Mouse (Mus musculus) cerebellum, postnatal 25 days (tissue): ENCODE results near the gene Casz1.

ENCODE experiments used
- DNase-seq, 2 experiments: peaks; one replicate each; pipeline ENCODE4 v3.0.0; 2021; ENCODE audit warnings: mixed read lengths in 2 of 2

Casz1 gene

DNA sequence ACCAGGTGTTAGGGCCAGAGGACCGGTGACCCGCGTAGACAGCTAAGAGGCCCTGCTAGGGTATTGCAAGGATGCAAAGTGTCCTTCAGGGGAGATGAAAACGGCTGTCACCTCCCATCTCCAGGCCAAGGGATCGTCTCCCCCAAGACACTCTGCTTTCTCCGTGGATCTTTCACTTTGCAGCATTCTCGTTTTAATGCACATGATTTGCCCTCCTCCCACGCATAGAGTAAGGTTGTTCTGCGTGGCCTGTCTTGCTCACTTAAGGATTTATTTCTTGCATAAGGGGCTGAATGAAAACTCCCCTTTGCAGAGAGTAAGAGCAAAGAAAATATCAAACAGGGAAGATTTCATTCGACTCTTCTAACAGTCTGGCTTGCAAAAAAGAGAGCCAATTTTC, 593 bp upstream of the Casz1 start:
- DNase-seq, result no peak

DNA sequence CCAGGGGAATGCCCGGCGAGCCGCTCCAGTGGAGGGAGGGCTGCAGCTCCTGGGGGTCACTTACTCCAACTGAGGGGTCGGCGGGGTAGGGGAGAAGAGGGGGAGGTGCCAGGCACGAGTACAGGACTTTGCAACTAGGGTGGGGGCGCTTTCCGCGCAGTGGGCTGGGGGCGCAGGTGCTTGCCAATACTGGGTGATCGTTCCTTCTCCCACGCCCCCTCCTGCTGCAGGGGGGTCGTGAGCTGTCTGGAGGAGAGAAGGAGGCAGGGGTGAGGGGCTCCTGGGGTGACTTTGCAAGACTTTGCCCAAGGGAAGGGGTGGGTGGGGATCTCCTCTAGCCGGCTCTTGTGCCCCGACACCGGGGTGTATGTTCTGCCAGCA, 541 bp downstream of the Casz1 start:
- no peak for DNase-seq

DNA sequence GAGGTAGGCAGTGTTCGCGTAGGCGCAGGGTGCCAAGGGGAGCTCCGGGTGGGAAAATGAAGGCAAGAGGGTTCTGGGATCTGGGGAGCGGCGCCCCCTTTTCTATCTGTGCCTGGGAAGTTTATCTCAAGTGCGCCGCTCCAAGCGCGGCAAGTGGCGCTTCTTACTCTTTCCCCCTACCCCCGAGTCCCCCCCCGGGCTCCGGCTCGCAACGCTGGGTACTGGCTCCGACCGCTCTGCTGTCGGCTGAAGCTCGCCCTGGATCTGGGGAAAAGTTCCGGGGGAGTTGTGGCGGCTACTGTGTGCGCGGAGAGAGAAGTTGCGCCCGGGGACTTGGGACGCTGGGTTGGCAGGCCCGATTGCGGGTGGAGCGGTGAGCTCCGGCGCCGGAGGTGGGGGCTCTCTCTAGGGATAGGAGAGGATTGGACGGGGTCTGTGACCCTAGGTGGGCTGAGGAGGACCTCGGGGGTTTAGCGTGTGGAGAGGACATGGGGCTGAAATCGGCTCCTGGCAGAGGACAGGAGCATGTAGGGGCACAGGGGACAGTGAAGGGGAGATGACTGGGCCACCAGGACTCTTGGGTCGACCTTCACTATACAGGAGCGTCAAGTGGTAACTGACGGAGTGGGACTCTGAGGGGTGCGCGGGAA, 1.1 kb downstream of the Casz1 start:
- DNase-seq, result no peak

DNA sequence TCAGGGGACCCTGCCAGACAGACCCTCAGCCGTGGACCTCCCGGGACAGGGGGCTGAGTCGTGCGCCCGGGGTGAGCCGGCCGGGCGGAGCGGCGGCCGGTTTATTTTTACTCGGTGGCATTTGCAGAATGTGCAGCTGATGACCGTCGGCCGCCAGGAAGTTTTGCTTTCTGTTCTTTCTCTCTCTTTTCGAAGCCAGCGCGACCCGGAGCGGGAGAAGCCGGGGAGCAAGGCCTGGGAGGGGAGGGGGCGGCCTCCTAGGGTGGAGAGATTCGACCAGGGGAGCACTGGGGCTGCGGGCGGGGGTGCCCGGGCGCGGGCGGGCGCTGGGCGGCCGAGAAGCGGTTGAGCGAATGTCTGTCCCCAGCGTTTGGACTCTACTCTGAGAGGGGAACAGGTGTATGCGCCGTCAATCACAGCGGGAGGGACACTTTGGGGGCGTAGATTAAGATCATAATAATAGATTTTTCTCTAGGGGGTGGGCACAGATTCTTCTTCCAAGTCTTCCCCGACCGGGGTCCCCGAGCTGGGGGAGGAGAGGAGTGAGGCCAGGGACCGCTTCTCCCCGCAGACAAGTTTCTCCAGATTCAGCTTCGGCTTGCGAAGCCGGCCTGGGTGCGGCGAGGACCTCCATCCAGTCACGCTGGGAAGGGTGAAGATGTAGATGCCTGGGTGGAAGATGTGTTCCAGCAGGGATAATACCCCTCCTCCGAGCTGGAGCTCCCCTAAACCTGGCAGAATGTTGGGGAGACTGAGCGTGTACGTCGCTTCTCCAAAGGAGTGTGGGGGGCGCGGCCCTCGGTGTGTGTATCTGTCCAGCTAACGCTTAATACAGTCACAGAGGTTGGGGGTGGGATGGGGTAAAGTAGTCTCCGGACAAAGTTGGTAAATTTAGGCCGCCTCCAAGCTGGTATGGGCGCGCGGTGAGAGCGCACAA, 1.9 kb downstream of the Casz1 start:
- DNase-seq, result no peak

DNA sequence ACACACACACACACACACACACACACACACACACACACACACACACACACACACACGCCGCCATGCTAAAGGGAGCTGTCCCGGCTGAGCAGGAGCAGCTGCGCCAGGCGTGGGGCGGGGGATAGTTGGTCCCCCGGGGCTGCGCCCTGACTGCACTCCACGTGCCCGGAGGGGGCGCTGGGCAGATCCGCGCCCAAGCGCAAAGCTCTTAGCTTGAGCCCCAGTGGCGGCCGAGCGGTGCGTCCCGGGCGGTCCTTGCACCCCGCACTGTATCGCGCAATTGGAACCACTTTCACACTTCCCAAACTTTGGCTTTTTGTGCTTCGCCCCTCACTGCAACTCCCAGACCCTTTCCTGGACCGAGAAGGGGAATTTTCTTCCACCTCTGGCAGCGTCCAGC, 2.6 kb downstream of the Casz1 start:
- DNase-seq, result no peak

DNA sequence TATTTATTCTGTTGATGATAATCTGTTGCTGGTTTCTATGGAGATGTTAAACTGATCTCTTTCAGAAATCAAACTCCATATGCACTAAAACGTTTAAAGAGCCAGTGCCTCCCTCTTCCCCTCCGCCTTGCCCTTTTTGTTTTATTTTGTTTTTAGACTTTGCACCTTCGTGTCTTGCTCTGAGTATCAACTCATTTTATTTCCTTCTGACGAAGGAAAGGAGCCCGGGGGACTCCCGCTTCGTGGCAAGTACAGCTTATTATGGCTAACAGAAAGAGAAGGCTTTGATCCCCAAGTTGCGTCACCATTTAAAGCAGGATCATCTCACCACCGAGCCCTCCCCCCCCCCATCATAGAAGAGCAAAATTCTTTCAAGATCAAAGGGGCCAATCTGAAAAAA, 3.2 kb downstream of the Casz1 start:
- DNase-seq, result no peak

DNA sequence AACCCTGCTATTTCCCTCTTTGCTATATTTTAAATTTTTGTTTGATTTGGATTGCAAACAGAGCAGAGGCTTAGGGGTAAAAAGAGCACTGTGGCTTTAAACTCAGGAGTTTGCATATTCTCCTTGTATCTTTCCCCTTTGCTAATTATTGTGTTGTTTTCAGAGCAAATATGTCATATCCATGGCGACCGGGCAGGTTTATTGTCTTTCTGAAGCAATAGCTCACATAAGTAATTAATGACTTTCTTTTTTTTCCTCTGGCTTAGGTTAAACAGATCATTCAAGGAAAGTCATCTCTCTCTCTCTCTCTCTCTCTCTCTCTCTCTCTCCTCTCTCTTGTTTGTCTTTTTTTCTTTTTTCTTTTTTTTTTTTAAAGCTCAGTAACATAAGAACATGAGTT, 4.6 kb downstream of the Casz1 start:
- DNase-seq, result no peak

DNA sequence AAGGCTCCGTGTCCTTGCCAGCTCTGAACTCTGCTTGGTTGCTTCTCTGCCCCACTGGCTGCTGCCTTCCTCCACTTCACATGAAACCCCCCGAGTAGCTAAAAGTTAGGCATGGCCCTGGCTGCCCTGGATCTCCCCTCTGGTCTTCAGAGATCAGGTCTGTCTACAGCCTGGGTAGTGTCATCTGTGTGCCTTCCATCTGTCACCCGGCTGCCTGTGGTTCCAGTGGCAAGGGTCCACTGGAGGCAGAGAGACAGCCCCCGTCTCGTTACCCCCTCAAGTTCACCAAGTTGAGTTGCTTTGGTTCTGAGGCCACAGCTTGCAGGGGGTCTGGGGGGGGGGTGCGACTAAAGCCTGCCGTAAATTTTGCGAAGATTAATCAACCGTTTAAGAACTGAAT, 6.5 kb downstream of the Casz1 start:
- DNase-seq, result no peak

DNA sequence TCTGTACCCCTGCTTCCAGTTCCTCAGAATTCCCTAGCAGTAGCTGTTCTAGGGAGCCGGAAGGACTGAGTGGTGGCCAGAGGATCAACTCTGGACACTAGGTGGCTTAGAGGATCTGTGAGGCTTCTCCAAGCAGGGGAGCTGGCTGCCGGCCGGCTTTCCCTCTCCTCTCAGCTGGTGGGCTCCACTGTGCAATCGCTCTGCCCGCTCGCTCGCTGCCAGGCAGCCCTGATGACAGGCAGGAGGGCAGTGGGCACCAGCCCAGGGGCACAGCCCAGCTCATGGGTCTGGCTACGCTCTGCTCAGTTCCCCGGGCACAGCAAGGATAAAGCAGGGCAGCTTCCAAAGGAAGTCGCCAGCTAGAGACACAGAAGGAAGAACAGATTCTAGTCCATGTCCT, 7.7 kb downstream of the Casz1 start:
- peak; percentile 56 to 70 for DNase-seq

DNA sequence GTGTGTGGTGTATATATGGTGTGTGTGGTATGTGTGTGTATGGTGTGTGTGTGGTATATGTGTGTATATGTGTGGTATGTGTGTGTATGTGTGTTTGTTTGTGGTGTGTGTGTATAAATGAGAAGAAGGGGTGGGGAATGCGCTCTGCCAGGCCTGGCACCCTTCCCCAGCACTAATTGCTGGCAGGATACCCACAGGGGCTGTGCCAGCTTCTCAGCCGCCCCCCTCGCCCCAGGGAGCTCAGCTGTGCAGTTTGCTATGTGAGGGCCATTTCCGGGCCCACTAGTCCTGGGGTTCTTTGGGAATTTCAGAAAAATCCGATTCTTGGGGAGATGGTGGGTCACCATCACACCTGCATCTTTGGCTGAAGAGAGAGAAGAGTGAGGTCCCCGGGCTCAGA, 9.0 kb downstream of the Casz1 start:
- DNase-seq, result no peak

DNA sequence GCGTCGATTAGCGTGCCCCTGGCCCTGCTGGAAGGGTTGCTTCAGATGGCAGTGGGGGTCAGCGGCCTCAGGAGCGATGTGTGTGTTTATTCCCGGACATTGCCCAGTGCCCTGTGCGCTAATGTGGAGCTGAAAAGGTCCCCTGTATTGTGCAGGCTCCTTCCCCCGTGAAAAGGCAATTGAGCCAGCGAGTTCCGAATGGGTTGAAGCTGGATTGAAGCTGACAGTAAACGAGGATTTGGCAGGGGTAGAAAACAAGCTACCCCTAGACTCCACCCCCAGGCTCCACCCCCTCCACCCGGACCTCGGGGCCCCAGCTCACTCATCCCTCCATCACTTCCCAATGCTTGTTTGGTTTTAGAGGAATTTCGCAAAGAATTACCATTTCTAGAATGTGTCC, 12.3 kb downstream of the Casz1 start:
- DNase-seq, result no peak

DNA sequence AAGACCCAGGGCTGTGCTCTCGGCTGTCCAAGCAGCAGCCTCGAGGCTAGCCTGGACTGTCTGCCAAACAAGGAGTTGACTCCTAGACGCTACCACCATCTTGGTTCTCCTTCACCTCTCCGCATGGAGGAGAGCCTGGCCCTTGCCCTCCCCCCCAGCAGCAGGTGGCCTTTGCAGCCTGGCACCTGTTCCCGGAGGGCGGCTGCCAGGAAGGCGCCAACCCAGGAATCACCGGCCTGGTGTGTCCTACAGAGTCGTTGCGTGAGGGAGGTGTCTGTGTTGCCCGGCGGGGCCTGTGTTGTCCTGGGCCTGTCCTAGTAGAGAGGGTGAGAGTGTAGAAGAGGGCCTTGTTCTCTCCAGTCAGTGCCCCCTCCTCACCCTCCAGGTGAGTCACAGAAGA, 13.9 kb downstream of the Casz1 start:
- DNase-seq, result no peak

DNA sequence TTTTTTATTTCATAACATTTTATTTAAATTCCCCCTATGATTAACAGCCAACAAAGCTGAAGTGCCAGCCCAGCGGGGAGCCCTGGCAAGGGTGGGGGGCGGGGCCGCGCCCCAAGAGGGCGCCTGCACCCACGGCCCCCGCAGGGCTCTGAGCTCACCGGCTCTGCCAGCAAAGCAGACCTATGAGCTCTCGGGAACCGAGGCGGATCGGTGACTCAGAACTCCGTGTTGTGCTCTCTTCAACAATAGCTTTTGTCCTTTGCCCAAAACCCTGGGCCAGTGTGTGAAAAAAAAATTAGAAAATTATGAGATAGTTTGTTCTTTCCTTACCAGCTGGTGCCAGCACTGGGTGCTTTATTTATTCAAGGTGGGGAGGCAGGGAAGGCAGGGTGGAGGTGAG, 15.9 kb downstream of the Casz1 start:
- DNase-seq, result no peak

DNA sequence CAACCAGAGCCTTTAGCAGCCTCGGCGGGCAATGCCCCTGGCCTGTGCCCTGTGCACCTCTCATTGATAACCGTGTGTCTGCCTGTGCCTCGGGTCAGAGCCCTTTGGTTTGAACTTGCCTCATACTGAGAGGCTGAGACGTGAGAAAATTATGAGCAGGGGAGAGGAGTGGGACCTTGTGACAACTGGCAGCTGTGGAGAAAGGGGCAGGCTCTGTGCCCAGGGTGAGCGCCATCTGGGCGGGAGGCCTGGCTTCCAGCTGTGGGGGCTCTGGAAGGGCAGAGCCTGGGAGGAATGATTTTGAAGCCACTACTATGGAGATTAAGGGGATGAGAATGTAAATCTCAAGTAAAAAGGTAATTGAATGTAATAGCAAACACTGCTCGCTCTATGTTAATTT, 19.1 kb downstream of the Casz1 start:
- DNase-seq, result no peak

DNA sequence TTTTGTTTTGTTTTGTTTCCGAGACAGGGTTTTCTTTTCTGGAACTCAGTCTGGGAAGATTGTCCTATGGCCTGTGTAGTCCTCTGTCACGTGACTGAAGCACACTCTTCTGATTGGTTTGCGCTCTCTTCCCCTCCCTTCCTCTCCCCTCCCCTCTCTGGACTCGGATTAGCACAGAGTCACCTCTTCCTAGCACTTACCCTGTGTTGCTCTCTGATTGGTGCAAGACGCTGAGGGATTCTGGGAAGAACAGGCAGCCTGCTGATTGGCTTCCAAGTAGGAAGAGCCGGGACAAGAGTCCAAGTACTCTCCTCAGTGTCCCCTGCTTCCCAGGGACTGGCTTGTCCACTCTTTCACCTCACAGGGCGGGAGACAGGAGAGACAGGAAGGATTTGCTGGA, 26.1 kb downstream of the Casz1 start:
- DNase-seq, result no peak

DNA sequence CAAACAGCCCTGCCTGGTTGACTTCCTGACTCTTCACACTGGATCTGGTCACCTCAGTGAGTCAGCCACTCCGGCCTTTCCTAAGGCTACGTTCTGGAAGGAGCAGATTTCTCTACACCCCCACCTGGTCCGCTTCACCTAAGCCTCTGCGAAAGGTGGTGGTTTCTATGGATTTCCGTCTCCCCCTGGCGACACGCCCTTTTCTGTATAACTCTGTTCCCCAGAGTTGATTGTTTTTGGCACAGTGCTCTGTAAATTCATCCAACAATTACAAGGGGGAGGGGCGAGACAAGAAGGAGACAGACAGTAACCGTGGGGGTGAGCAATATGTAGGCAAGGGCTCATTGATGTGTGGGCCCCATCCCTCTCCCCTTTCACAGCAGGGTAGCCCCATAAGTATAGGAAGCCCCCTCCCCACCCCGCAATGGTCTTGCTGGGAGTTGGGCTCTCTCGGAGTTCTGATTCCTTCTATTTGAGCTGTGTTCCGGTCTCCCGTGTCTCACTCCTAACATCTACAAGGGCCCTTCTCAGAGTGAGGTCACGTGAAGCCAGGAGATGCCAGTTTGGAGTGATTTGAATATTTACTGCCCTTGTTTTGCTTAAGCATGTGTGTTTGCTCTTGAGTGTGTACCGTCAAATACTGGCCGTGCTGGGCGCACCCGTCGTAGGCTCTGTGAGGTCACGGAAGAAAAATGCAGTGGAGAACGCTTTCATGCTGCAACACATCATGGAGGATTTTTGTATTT, 29.2 kb downstream of the Casz1 start:
- DNase-seq, result no peak

DNA sequence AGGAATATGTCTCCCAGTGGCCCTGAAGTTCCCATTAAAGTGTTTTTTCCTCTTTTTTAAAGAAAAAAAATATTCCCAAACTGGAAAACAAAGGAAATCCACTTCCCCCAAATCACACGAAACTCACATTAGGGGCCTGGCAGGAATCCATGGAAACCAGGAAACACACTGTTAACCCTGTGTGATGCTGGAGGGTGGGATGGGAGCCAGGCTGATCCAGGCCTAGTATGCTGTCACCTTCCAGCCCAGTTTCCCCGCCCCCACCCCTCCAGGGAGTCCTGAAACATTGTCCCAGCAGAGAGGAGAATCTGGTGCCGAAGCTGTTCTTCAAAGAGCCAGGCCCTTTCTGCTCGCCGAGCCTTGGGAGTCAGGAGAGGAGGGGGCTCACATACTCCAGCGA, 32.2 kb downstream of the Casz1 start:
- DNase-seq, result no peak

DNA sequence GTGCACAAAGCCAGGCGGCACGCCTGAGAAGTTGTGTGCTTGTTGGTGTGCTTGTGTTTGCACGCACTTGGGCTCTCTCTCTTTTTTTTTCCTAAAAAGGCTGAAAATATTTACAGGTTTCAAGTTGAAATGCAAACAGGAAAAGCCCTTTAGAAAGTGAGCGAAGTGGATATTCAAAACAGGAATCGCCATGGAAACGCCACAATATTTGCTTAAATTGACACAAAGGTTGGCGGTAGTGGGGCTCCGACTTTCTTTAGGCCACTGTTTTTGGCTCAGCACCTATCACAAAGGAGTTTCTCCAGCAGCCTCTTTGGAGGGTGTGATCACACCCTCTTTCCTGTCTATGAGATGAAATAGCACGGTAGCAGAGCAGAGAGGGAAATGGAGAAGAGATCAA, 32.8 kb downstream of the Casz1 start:
- DNase-seq, result no peak

DNA sequence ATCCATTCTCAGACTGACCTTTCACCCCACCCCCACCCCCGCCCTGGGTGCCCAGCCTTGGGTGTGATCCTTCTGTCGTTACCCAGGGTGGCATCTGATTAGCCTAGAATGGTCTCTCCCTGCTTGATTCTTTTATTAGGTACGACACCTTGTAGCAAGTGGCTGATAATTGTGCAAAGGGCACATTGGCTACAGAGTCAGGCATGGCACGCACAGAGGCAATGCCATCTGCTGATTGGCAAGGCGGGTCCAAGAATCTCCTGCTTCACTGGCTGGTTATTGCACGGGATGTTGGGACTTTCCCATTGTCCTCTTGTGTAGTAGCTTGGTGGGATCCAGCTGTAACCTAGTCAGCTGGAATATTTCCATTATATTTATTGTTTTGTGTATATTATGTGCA, 33.4 kb downstream of the Casz1 start:
- no peak for DNase-seq

DNA sequence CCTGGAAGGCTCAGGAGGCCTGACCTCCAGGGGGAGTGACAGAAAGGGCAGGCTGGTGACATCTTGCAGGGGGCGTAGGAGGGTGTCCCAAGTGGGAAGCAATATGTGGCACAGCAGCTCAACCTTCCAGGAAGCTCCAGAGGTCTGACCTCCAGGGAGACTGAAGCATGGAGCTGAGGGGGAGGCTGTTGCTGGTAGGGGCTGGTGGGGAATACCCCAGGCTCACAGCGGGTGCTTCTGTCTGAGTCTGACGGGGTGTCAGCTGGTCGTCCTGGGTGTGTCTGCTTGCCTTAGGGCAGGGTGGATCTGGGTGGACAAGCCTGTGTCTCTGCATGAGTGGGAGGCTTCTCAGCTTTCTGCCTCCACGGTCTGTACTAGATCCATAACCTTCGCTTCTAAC, 38.1 kb downstream of the Casz1 start:
- no peak for DNase-seq

DNA sequence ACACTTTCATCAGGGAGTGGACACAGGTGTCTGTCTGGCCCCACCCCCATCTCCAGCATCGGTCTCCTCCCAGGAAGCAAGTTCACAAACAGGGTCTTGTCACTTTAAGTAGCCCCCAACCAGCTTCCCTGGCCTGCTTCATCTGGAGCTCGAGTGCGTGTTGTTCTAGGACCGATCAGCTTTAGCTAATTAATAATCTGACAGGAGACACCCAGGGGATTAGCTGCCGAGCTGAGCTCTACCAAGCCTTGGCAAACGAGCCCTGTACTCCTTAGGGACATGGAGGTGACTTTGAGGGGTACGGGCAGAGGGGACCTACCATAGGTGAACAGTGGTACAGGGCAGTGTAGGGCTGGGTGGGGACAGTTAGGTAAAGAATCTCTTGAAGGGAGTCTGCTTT, 40.7 kb downstream of the Casz1 start:
- no peak for DNase-seq

DNA sequence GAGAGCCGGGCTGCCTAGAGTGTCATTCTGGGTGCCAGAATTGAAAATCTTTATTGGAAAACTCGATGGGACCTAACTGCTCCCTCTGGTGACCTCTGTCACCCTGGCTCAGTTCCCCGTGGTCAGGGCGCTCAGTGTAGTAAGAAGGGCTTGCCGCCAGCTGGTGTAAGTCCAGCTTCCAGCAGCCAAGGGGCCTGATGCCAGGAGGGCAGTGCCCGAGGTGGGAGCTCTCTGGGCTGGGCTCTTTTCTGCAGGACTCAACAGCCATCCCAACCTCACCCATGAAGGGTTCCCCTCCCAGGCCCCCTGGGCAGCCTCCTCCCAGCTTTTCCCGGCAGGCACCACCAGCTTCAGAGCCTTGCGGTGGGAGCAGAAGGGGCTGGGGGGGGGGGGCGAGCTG, 42.0 kb downstream of the Casz1 start:
- DNase-seq, result peak in 1 of 2 experiments; percentile 55

DNA sequence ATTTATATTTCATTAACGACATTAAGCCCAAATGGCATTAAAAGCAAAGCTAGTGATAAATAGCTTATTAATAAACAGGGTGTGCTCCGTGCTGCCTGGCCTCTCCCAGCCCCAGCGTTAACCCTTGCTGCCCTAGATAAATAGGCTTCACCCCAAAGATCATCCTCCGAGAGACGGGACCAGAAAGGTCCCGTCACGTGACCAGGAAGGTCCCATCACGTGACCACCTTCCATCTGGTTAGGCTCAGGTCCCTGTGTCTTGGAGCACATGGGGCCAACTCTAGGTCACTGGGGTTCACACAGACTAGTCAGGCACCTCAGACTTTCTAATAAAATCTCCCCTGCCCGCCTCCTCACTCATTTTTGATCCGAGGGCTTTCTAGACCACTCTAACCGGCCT, 42.5 kb downstream of the Casz1 start:
- DNase-seq, result no peak

DNA sequence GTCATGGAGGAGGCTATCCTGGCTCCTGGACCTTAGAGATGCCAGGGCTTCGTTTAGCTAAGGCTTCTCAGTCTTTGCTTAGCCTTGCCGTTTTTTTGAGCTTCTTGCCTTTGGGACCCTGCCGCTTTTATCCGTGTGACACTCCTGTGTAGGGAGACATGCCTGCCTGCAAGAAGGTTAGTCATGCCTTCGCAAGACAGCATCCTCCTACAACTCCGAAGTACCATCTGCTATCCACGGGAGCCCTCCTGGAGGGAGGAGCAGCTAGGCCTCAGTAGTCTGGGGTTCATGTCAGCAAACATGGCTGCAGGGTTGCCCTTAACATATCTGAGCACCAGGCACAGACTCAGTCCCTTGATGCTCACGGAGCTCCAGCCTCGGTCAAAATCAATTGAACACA, 43.4 kb downstream of the Casz1 start:
- no peak for DNase-seq
